Comparison of ENCODE assay signal across 9 mouse cellular contexts in the genomic region with DNA sequence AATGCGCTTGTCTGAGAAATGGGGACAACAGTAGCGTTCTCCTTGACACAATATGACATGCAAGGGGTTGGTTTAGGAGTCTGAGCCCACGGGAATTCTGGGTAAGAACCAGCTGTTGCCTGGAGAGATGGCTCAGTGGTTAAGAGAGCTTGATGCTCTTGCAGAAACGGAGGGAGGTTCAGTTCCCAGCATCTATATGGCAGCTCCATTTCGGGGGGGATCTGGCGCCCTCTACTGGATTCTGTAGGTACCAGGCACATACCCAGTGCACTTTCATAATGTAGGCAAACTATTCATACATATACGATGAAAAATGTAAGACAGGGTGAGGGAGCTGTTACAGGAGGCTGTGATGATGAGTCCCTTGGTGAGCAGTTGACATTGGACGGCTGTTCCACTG.
A peak's percentile ranks its signal among the peaks of the same experiment; 100 is the strongest.
DNase-seq lines count a peak whose midpoint lies in the region; ATAC-seq lines count a peak whose summit lies in the region.
"Had no signal": no experiment of that assay in that cellular context is flagged by ENCODE, and none has a peak within 500 bp of the region (broad histone marks: within the 10 kb centered on the region; RNA-seq: fewer than 3 reads in every experiment).

No protein-coding gene starts in this region.

- no peaks in the 10 kb centered on the region for H3K27me3 ChIP-seq in liver, embryonic 13.5 days

- no peak overlapping the region for H3K9ac ChIP-seq in liver, embryonic 13.5 days
- H3K9ac ChIP-seq: heart, embryonic 13.5 days had no signal

- WGBS in liver, embryonic 13.5 days (ENCODE audit: insufficient replicate concordance) = 23% methylated on average over 8 of the region's 8 CpGs

- peaks cover 27% of the 10 kb centered on the region for H3K4me1 ChIP-seq in liver, embryonic 13.5 days (replicated peaks)

- DNase-seq in urinary bladder, postnatal 25 days (ENCODE audit: low spot score) = peak; percentile 40
- no peak for DNase-seq in urinary bladder, postnatal 4 days (ENCODE audit: low spot score in 2 of 2)
- DNase-seq in adrenal gland, adult 2 months = peak; percentile 64
- peak; percentile 42 for DNase-seq in embryo, embryonic 10 days (ENCODE audit: low spot score)
- DNase-seq in induced T-regulatory cell, adult 2 months (ENCODE audit: low read depth) = peak; percentile 81
- peak; percentile 40 for DNase-seq in liver, embryonic 13.5 days
- DNase-seq in retina, embryonic 14.5 days (ENCODE audit: low spot score) = peak; percentile 70
- DNase-seq in MN1 (ENCODE audit: low spot score) = no peak

- ATAC-seq in liver, embryonic 13.5 days (ENCODE audit: low read depth) = peak; percentile 49; the same call in 1 of the 2 replicates

- no peak overlapping the region for H3K4me3 ChIP-seq in liver, embryonic 13.5 days (replicated peaks)
- H3K4me3 ChIP-seq: heart, embryonic 13.5 days had no signal

- no peaks in the 10 kb centered on the region for H3K9me3 ChIP-seq in liver, embryonic 13.5 days (replicated peaks)
- H3K9me3 ChIP-seq: heart, embryonic 13.5 days had no signal

- no peak overlapping the region for H3K4me2 ChIP-seq in liver, embryonic 13.5 days
- H3K4me2 ChIP-seq: heart, embryonic 13.5 days had no signal

- no peaks in the 10 kb centered on the region for H3K36me3 ChIP-seq in liver, embryonic 13.5 days
- H3K36me3 ChIP-seq: heart, embryonic 13.5 days had no signal

- no peak overlapping the region for H3K27ac ChIP-seq in liver, embryonic 13.5 days
- H3K27ac ChIP-seq: heart, embryonic 13.5 days had no signal

Comparison
In these comparisons a context has a peak if more than half of its experiments do, and no peak if none do; other contexts are left out.
1. DNase-seq: peak in urinary bladder, postnatal 25 days (single experiment), adrenal gland, adult 2 months (single experiment), embryo, embryonic 10 days (single experiment), induced T-regulatory cell, adult 2 months (single experiment), liver, embryonic 13.5 days (single experiment) and retina, embryonic 14.5 days (single experiment); none in urinary bladder, postnatal 4 days (0 of 2) and MN1 (single experiment).